Mouse (Mus musculus): Measurements from ENCODE around the gene Olfr1253. TPM values are rescaled to one million over a fixed set of nuclear protein-coding genes. Genes with fewer than 3 reads are reported as not detected.

The Olfr1253 gene
- total RNA-seq (2014; rRNA removed), result not detected in 2 replicates
- not detected in 2 replicates for polyA plus RNA-seq (2015; fragmentation: Nextera tagmentation; extraction: Ambion mirVana)

GRCm38 (mm10) chr2:89756990-89757389 lies at the start of gene Olfr1253:
Gene Olfr1253, minus strand, starts transcription at chr2:89757090.
- DNase-seq (ENCODE audit: low spot score) (no peak), ATAC-seq (no peak)
- Histone ChIP-seq H3K27me3 (ENCODE audit: insufficient read depth, low read length) (no peaks in the 10 kb centered on the region), H3K36me3 (ENCODE audit: insufficient read depth, low read length) (no peaks in the 10 kb centered on the region), H3K4me1 (ENCODE audit: insufficient read depth, low read length) (no peaks in the 10 kb centered on the region), H3K9ac (replicated peaks; ENCODE audit: low read length) (no peak within 1 kb of the TSS), H3K4me3 (ENCODE audit: low read length) (no peak within 1 kb of the TSS), H3K27ac (no peak within 1 kb of the TSS), H3K9me3 (ENCODE audit: low read length) (no peaks in the 10 kb centered on the region), H3K4me2 (ENCODE audit: low read depth, low read length) (no peak within 1 kb of the TSS)
- WGBS, result 86% methylated on average over 1 of the region's 1 CpGs
- no peak for TF ChIP-seq CTCF (IDR thresholded peaks at IDR 0.05; ENCODE audit: low read depth)

DNA sequence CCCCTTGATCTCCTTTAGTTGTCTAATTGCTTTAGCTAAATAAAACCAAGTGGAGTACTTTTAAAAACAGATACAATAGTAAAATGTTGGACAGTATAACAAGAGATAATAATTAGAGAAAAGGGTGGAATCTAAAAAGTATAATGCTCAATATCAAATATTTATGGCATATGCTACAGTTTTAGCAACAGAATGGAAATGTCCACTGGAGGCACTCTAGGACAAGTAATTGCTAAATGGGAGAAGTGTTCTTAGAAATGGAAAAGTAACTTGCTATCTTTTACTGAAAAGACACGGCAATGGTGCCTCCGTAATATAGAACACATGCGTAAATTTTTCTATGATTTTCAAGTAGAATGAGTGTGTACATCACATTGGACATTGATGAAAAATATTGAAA lies 42.7 kb upstream of the Olfr1253 start:
- Histone ChIP-seq H3K4me3 (ENCODE audit: low read length) (no peak overlapping the region), H3K4me2 (ENCODE audit: low read depth, low read length) (no peak overlapping the region), H3K36me3 (ENCODE audit: insufficient read depth, low read length) (no peaks in the 10 kb centered on the region), H3K9me3 (ENCODE audit: low read length) (no peaks in the 10 kb centered on the region), H3K4me1 (ENCODE audit: insufficient read depth, low read length) (no peaks in the 10 kb centered on the region), H3K27ac (no peak overlapping the region), H3K27me3 (ENCODE audit: insufficient read depth, low read length) (no peaks in the 10 kb centered on the region), H3K9ac (replicated peaks; ENCODE audit: low read length) (no peak overlapping the region)
- peak; percentile 33; the same call in 1 of the 2 replicates for TF ChIP-seq CTCF (IDR thresholded peaks at IDR 0.05; ENCODE audit: low read depth)
- peak; percentile 4 for DNase-seq (ENCODE audit: low spot score)
- no peak for ATAC-seq
- WGBS, result 89% methylated on average over 3 of the region's 3 CpGs

- no peak for TF ChIP-seq CTCF (IDR thresholded peaks at IDR 0.05; ENCODE audit: low read depth)
- DNase-seq (ENCODE audit: low spot score), result no peak
- H3K4me3 ChIP-seq (ENCODE audit: low read length), result no peak within 1 kb of the TSS
- H3K4me1 ChIP-seq (ENCODE audit: insufficient read depth, low read length), result no peaks in the 10 kb centered on the region
- H3K36me3 ChIP-seq (ENCODE audit: insufficient read depth, low read length), result no peaks in the 10 kb centered on the region
- no peaks in the 10 kb centered on the region for H3K9me3 ChIP-seq (ENCODE audit: low read length)
- no peak within 1 kb of the TSS for H3K4me2 ChIP-seq (ENCODE audit: low read depth, low read length)
- ATAC-seq, result no peak
- H3K27ac ChIP-seq, result no peak within 1 kb of the TSS
- H3K9ac ChIP-seq (replicated peaks; ENCODE audit: low read length), result no peak within 1 kb of the TSS
- no peaks in the 10 kb centered on the region for H3K27me3 ChIP-seq (ENCODE audit: insufficient read depth, low read length)
These were observed 36.6 kb upstream of the Olfr1253 start, which contains the start of gene Olfr1254 for GRCm38 (mm10) chr2:89793519-89793918. Gene Olfr1254, minus strand, starts transcription at chr2:89793619.

DNA sequence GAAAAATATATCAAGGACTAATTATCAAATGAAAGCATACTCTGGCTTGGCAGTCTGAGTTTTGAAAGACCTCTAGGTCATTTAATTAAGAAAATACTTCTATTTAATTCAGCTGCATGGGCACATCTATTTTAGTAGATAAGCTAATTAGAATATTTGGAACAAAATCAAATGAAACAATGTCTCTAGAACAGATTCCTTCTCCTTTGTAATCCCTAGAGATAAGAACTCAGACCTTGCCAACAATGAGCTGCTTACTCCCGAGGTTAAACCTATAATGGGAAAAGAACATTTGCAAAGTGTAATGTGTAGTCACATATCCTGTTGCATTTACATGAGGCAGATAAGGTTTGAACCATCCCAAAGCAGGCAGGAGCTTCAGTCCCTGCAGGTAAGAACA lies 32.0 kb downstream of the Olfr1253 start, which contains the start of gene Olfr1252:
TSS of gene Olfr1252 (minus strand) at position 101 of the 400 bp plus-strand sequence.
- ATAC-seq, result no peak
- WGBS, result 46% methylated on average over 1 of the region's 1 CpGs
- H3K4me1 ChIP-seq (ENCODE audit: insufficient read depth, low read length), result no peaks in the 10 kb centered on the region

More for the DNA sequence above, 32.0 kb downstream of the Olfr1253 start, which contains the start of gene Olfr1252:
- no peak for TF ChIP-seq CTCF (IDR thresholded peaks at IDR 0.05; ENCODE audit: low read depth)
- Histone ChIP-seq H3K36me3 (ENCODE audit: insufficient read depth, low read length) (no peaks in the 10 kb centered on the region), H3K4me2 (ENCODE audit: low read depth, low read length) (no peak within 1 kb of the TSS), H3K27ac (no peak within 1 kb of the TSS), H3K27me3 (ENCODE audit: insufficient read depth, low read length) (no peaks in the 10 kb centered on the region), H3K9ac (replicated peaks; ENCODE audit: low read length) (no peak within 1 kb of the TSS), H3K4me3 (ENCODE audit: low read length) (no peak within 1 kb of the TSS), H3K9me3 (ENCODE audit: low read length) (no peaks in the 10 kb centered on the region)
- DNase-seq (ENCODE audit: low spot score), result no peak

Other genes with a start within 250 kb of the Olfr1253 start
- gene Olfr1243, start 225.6 kb downstream of the Olfr1253 start, total RNA-seq (2014; rRNA removed), result not detected in 2 replicates
- not detected in 2 replicates for gene Olfr1243, start 225.6 kb downstream of the Olfr1253 start, polyA plus RNA-seq (2015; fragmentation: Nextera tagmentation; extraction: Ambion mirVana)
- gene Olfr1245, start 178.6 kb downstream of the Olfr1253 start, total RNA-seq (2014; rRNA removed), result not detected in 2 replicates
- not detected in 2 replicates for gene Olfr1245, start 178.6 kb downstream of the Olfr1253 start, polyA plus RNA-seq (2015; fragmentation: Nextera tagmentation; extraction: Ambion mirVana)
- not detected in 2 replicates for gene Olfr1246, start 163.9 kb downstream of the Olfr1253 start, total RNA-seq (2014; rRNA removed)
- not detected in 2 replicates for gene Olfr1246, start 163.9 kb downstream of the Olfr1253 start, polyA plus RNA-seq (2015; fragmentation: Nextera tagmentation; extraction: Ambion mirVana)
- not detected in 2 replicates for gene Olfr1247, start 143.0 kb downstream of the Olfr1253 start, total RNA-seq (2014; rRNA removed)
- gene Olfr1247, start 143.0 kb downstream of the Olfr1253 start, polyA plus RNA-seq (2015; fragmentation: Nextera tagmentation; extraction: Ambion mirVana), result not detected in 2 replicates
- not detected in 2 replicates for gene Olfr1248, start 138.8 kb downstream of the Olfr1253 start, total RNA-seq (2014; rRNA removed)
- not detected in 2 replicates for gene Olfr1248, start 138.8 kb downstream of the Olfr1253 start, polyA plus RNA-seq (2015; fragmentation: Nextera tagmentation; extraction: Ambion mirVana)
- gene Olfr1249, start 122.1 kb downstream of the Olfr1253 start, total RNA-seq (2014; rRNA removed), result not detected in 2 replicates
- not detected in 2 replicates for gene Olfr1249, start 122.1 kb downstream of the Olfr1253 start, polyA plus RNA-seq (2015; fragmentation: Nextera tagmentation; extraction: Ambion mirVana)
- gene Olfr1250, start 95.6 kb downstream of the Olfr1253 start, total RNA-seq (2014; rRNA removed), result not detected in 2 replicates
- not detected in 2 replicates for gene Olfr1250, start 95.6 kb downstream of the Olfr1253 start, polyA plus RNA-seq (2015; fragmentation: Nextera tagmentation; extraction: Ambion mirVana)
- not detected in 2 replicates for gene Olfr1251, start 85.2 kb downstream of the Olfr1253 start, total RNA-seq (2014; rRNA removed)
- gene Olfr1251, start 85.2 kb downstream of the Olfr1253 start, polyA plus RNA-seq (2015; fragmentation: Nextera tagmentation; extraction: Ambion mirVana), result not detected in 2 replicates
- not detected in 2 replicates for gene Olfr1252, start 32.1 kb downstream of the Olfr1253 start, total RNA-seq (2014; rRNA removed)
- gene Olfr1252, start 32.1 kb downstream of the Olfr1253 start, polyA plus RNA-seq (2015; fragmentation: Nextera tagmentation; extraction: Ambion mirVana), result not detected in 2 replicates
- gene Olfr1254, start 36.5 kb upstream of the Olfr1253 start, total RNA-seq (2014; rRNA removed), result not detected in 2 replicates
- not detected in 2 replicates for gene Olfr1254, start 36.5 kb upstream of the Olfr1253 start, polyA plus RNA-seq (2015; fragmentation: Nextera tagmentation; extraction: Ambion mirVana)
- gene Olfr1255, start 55.0 kb upstream of the Olfr1253 start, total RNA-seq (2014; rRNA removed), result not detected in 2 replicates
- gene Olfr1255, start 55.0 kb upstream of the Olfr1253 start, polyA plus RNA-seq (2015; fragmentation: Nextera tagmentation; extraction: Ambion mirVana), result not detected in 2 replicates
- 0.05 TPM in 1 of 2 replicates, not detected in the other for gene Olfr1256, start 84.5 kb upstream of the Olfr1253 start, total RNA-seq (2014; rRNA removed)
- not detected in 2 replicates for gene Olfr1256, start 84.5 kb upstream of the Olfr1253 start, polyA plus RNA-seq (2015; fragmentation: Nextera tagmentation; extraction: Ambion mirVana)
- 0.37 TPM in 1 of 2 replicates, not detected in the other for gene Olfr48, start 91.1 kb upstream of the Olfr1253 start, total RNA-seq (2014; rRNA removed)
- 0.15 and 0.30 TPM in 2 replicates for gene Olfr48, start 91.1 kb upstream of the Olfr1253 start, polyA plus RNA-seq (2015; fragmentation: Nextera tagmentation; extraction: Ambion mirVana)
- gene Olfr1257, start 121.3 kb upstream of the Olfr1253 start, total RNA-seq (2014; rRNA removed), result not detected in 2 replicates
- not detected in 2 replicates for gene Olfr1257, start 121.3 kb upstream of the Olfr1253 start, polyA plus RNA-seq (2015; fragmentation: Nextera tagmentation; extraction: Ambion mirVana)
- gene Olfr1258, start 170.2 kb upstream of the Olfr1253 start, total RNA-seq (2014; rRNA removed), result not detected in 2 replicates
- not detected in 2 replicates for gene Olfr1258, start 170.2 kb upstream of the Olfr1253 start, polyA plus RNA-seq (2015; fragmentation: Nextera tagmentation; extraction: Ambion mirVana)
- not detected in 2 replicates for gene Olfr1259, start 191.6 kb upstream of the Olfr1253 start, total RNA-seq (2014; rRNA removed)
- gene Olfr1259, start 191.6 kb upstream of the Olfr1253 start, polyA plus RNA-seq (2015; fragmentation: Nextera tagmentation; extraction: Ambion mirVana), result not detected in 2 replicates
- gene Olfr1260, start 217.2 kb upstream of the Olfr1253 start, total RNA-seq (2014; rRNA removed), result not detected in 2 replicates
- gene Olfr1260, start 217.2 kb upstream of the Olfr1253 start, polyA plus RNA-seq (2015; fragmentation: Nextera tagmentation; extraction: Ambion mirVana), result not detected in 2 replicates
- not detected in 2 replicates for gene Olfr1261, start 234.1 kb upstream of the Olfr1253 start, total RNA-seq (2014; rRNA removed)
- gene Olfr1261, start 234.1 kb upstream of the Olfr1253 start, polyA plus RNA-seq (2015; fragmentation: Nextera tagmentation; extraction: Ambion mirVana), result not detected in 2 replicates
- not detected in 2 replicates for gene Olfr1262, start 243.1 kb upstream of the Olfr1253 start, total RNA-seq (2014; rRNA removed)
- not detected in 2 replicates for gene Olfr1262, start 243.1 kb upstream of the Olfr1253 start, polyA plus RNA-seq (2015; fragmentation: Nextera tagmentation; extraction: Ambion mirVana)

Measured in hindbrain, postnatal 0 days (tissue).